Mouse (Mus musculus) urinary bladder, adult 2 months (tissue): ENCODE results near the gene Cux1. TPM values are rescaled to one million over a fixed set of nuclear protein-coding genes. Genes with fewer than 3 reads are reported as not detected.

Experiments used
- DNase-seq: peaks from one replicate; pipeline ENCODE4 v3.0.0; 2022; ENCODE audit warnings: low spot score
- polyA plus RNA-seq: library from polyadenylated mRNA; depleted of rRNA; stranded (reverse); fragments of >200 nt; gene quantifications from 2 replicates; pipeline ENCODE4 v1.2.3, GENCODE M21; 2012

Gene Cux1
- polyA plus RNA-seq, 1 experiment = 36.8 TPM

DNA sequence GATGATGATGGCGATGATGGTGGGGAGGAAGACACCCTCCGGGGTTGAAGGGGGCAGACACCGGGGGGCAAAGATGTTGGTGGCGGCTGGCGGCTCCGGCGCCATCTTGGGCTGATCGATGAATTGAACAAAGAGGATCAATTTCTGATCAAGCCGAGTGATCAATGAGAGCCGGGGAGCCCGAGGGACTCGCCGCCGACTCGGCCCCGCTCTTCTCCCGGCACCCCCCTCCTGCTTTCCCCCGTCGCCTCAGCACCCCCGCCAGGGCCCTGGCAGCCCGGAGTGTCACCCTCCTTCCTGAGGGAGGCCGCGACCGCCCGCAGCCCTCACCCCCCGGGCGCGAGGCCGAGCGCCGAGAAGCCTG, 496 bp downstream of the Cux1 start:
- DNase-seq = peak; percentile 50

DNA sequence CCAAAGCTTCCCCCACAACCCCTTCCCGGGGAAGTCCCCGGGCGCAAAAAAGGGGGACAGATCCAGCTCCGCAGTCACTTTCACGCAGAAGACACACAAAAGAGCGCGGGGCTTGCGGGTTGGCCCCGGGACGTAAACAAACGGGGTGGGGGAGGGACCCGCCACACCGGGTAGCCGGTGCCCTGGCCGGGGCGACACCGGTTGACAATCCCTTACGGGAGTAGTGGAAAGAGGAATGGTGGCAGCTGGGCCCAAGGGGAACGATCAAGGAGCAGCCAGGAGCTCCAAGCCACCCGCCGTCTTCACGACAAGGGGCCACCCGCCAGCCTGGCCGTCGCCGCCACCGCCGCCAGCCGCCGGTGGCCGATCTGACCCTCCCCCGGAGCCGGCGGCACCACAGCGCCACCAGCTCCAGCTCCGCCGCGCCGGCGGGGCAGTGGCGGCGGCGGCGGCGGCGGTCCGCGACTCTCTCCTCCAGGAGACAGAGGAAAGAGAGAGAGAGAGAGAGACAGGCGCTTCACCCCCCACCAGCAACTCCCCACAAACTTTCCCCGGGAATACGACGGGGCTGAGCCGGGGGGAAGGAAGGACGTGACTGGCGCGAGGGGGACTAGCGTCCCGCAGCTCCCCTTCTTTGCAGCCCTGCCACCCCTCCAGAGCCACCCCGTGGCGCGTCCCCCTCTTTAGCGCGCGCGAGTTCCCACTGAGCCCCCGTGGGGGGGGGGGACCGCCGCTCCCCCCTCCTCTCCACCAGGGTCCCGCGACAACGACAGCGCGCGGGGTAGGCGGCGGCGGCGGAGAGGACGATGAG, 1.1 kb downstream of the Cux1 start:
- peak; percentile 74 for DNase-seq

GRCm38 (mm10) chr5:136565311-136565811, 1.9 kb downstream of the Cux1 start:
- DNase-seq = peak; percentile 55

- no peak for DNase-seq
These were observed 2.5 kb downstream of the Cux1 start for GRCm38 (mm10) chr5:136564613-136565299.

- DNase-seq = no peak
These were observed 3.3 kb downstream of the Cux1 start for GRCm38 (mm10) chr5:136563996-136564395.

- no peak for DNase-seq
These were observed 4.2 kb downstream of the Cux1 start for GRCm38 (mm10) chr5:136563104-136563503.

- no peak for DNase-seq
These were observed 5.1 kb downstream of the Cux1 start for GRCm38 (mm10) chr5:136562212-136562611.

GRCm38 (mm10) chr5:136561641-136562040, 5.6 kb downstream of the Cux1 start:
- no peak for DNase-seq

DNA sequence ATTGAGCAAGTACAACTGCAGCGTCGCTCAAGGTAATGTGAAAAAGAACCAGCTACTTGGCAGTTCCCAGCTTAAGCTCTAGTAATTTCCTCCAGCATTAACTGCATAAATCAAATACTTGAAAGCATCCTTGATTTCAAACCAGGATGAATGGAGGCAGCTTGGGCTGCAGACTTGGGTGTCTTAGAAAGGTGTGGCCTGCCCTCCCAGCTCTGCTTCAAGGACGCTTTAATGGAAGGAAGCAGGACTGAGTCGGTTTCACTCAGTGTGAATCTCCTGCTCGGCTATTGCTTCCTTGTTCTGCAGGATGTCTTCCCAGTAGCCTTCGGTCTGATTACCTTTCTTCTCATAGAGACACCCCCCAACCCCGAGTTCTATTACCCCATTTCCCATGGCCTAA, 6.6 kb downstream of the Cux1 start:
- DNase-seq = no peak

DNA sequence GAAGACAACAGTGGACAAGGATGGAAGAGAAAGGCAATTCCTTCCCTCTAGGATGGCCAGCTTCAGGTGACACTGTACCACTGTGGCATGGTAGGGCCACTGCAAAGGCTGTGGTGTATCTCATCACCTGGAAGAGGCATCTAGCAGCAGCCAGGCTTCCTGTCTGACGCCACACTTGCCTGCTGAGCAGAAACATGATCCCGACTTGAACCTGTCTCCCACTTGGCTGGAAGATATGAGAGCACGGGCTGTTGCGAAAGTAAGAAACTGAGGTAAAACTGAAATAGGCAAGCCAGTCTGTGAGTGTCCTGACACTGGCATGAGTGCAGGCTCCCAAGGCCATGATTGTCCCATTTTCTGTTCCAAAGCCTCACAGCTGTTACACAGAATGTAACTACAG, 9.8 kb downstream of the Cux1 start:
- no peak for DNase-seq

DNA sequence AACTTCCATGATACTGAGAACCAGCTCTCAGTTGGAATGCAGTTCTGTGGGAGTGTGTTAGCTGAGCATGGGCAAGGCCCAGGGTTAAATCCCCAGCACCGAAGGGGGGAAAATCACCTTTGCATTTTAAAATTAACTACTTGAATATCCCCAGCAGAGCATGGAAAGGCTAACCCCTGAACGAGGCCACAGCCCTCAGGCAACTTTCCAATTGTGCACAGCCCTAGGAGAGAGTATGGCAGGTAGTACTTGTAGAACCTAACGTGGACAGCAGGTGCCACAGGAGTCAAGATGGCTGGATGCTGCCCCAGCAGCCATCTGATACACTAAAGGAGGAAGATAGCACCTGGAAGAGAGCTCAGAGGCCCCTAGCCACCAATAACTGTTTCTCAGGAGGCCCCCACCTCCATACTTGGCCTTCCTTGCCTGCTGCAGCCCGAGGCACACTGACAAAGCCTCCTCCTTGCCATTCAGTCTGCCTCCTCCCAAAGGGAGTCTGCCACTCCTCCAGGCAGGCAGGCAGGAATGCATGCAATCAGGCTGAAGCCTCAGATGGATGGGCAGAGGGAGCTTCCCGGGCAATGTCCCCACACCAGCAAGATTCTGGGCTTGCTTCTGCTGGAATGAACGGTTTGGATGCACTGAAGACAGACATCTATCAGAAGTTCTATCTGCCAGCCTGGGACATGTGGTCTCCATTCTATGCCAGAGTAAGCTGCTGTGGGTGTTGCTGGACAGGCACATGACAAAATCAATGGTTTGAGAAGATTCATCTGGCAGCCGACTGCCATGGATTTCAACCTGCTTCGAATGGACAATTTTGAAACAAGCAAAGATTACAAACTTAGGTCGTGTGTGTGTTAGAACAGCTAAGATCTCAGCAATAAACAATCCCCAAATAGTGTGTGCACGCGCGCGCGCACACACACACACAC, 10.7 kb downstream of the Cux1 start:
- DNase-seq = no peak

- peak; percentile 52 for DNase-seq
These were observed 11.6 kb downstream of the Cux1 start for GRCm38 (mm10) chr5:136555703-136556102.

DNA sequence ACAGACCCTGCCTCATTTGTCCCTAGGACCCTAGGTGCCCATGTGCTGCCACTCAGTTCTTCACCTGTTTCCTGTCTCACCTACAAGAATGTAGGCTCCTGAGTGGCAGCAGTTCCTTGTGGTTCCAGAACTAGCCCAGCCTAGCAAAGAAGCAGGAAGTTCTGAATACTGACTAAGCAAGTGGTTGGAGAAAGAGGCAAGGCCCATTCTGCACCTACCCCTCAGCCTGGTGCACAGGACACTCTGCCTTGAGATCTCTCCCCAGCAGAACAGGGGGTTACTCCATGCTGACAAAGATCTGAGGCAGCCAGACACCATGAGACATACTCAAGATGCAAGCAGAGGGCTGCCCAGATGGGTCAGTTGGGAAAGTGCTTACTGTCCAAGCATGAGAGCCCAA, 14.5 kb downstream of the Cux1 start:
- DNase-seq = no peak

DNA sequence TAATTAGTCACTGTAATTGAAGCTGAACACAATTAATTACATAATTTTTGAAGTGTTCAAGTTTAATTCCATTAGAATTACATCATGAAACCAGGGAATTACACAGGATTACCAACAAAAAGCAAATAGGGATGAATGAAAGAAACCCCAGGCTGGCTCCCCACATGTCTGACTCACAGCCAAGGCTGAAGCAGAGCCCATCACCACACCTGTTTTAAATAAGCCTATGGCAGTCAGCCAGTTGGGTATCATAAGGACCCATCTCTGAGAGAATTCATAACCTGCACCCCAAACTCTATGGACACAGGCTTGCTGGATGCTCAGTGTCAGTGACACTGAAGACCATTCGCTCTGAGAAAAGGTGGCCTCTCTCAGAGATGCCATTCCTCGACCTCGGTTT, 15.2 kb downstream of the Cux1 start:
- no peak for DNase-seq

GRCm38 (mm10) chr5:136551571-136551970, 15.7 kb downstream of the Cux1 start:
- no peak for DNase-seq

DNA sequence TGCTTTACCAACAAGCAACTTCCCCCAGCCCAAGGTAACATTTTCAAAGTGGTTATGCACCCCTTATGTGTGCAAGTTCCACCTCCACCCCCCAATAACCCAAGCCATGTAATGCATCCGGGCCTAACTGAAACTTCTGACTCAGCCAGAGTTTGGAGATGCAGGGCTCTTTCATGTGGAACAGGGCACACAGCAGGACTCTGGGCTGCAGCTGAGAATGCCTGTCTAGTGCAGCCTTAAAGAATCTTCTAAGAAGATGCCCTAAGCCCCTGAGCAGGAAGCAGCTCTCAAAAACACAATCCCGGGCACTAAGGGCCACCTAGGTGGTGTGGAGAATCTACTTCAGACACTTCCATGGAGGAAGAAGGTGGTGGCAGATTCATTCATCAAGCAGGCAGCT, 16.6 kb downstream of the Cux1 start:
- no peak for DNase-seq

DNA sequence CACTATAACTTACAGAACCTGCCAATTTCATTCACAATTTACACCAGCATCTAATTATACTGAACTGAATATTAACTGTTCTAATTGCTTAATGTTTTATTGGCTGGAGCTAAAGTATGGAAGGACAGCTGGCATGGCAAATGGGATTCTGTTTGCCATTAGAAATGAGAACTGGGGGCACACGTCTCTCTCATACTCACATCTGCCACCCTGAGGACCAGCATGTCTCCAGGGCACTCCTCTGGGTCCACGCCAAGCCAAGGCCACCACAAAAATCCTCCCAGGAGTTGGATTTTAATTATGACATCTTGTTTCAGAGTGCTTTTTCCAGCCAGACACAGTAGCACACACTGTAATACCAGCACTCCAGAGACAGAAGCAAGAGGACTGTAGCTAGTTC, 18.5 kb downstream of the Cux1 start:
- DNase-seq = no peak

GRCm38 (mm10) chr5:136545061-136545460, 22.2 kb downstream of the Cux1 start:
- no peak for DNase-seq

GRCm38 (mm10) chr5:136543171-136543570, 24.1 kb downstream of the Cux1 start:
- no peak for DNase-seq

DNA sequence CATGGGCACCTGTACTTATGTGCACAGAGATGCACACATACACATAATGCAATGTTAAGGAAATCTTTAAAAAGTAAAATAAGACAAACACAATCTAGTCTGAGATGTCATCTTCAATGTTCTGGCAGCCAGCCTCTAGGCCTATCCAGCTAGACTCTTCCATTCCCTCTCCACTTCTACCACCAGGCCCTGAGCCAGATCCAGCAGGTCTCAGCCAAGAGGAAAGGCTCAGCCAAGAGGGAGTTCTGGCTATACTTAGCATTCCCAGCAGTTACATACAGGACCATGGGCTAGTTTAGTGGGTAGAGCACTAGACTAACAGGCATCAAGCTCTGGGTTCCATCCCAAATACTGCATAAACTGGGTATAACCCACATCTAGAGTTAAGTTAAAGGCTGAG, 26.3 kb downstream of the Cux1 start:
- DNase-seq = no peak

- no peak for DNase-seq
These were observed 27.0 kb downstream of the Cux1 start for GRCm38 (mm10) chr5:136540055-136540838.
